Mouse (Mus musculus): ENCODE measurements around the gene Nfx1. TPM values are rescaled to one million over a fixed set of nuclear protein-coding genes. Genes with fewer than 3 reads are reported as not detected.

Nfx1 gene
- total RNA-seq, 2 experiments from 2014 or later, result 41.7 to 45.6 TPM

DNA sequence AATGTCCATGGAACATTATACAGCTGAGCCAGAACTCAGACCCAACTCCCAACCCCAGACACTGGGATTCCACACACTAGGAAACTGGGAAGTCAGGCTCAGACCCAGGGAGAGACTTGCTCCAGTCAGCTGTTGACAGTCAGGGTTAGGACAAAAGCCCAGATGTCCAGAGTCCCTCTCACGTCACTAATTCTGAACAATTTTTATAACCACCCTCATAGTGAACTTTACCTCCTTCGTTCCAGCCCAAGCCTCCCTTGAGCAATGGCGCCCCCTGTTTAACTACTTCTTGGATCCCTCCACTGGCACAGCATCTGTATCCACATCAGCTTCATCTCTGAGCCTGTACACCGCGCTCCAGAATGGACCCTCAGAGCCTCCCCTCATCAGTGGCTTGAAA, 73.3 kb downstream of the Nfx1 start:
- no peak for DNase-seq (ENCODE audit: low spot score in 2 of 2)

GRCm38 (mm10) chr4:41045288-41045687, 74.6 kb downstream of the Nfx1 start:
- DNase-seq (ENCODE audit: low spot score in 2 of 2), result no peak

DNA sequence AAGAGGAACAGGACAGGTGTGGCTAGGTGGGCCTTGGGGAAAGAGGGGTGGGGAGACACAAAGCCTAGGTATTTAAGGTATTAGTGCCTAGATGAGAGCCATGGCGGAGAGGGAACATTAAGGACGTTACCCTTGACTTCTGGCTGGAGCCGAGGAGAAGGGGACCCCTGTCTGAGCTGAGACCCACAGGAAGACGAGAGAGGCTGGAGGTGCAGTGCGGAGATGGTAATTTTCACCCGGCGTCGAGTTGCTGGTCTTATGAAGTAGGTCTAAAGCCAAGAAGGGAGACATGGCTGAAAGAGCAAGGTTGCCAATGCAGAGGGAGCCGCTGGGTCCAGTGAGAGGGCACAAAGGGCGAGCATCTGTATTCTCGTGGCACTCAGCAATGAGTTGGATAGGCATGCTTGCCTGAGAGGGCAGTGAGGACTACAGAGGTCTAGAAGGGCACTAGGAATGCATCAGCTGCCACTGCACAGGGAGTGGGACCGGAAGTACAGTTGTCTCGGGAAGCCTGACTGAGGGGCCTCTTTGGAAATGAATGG, 75.6 kb downstream of the Nfx1 start:
- DNase-seq (ENCODE audit: low spot score in 2 of 2), result no peak

GRCm38 (mm10) chr4:41047524-41048271, 77.0 kb downstream of the Nfx1 start, which contains the start of gene Aqp7:
Gene Aqp7, minus strand, starts transcription at chr4:41048139.
- no peak for DNase-seq (ENCODE audit: low spot score in 2 of 2)

GRCm38 (mm10) chr4:41048926-41049325, 78.2 kb downstream of the Nfx1 start:
- DNase-seq (ENCODE audit: low spot score in 2 of 2), result no peak

- peak; percentile 69 to 89 for DNase-seq (ENCODE audit: low spot score in 2 of 2)
Observed at GRCm38 (mm10) chr4:41050726-41051675, 80.3 kb downstream of the Nfx1 start.

GRCm38 (mm10) chr4:41051781-41052180, 81.1 kb downstream of the Nfx1 start:
- no peak for DNase-seq (ENCODE audit: low spot score in 2 of 2)

- no peak for DNase-seq (ENCODE audit: low spot score in 2 of 2)
Observed at GRCm38 (mm10) chr4:41055111-41055510, 84.4 kb downstream of the Nfx1 start.

GRCm38 (mm10) chr4:41056253-41056652, 85.5 kb downstream of the Nfx1 start:
- DNase-seq (ENCODE audit: low spot score in 2 of 2), result no peak

- DNase-seq (ENCODE audit: low spot score in 2 of 2), result no peak
Observed at GRCm38 (mm10) chr4:41056742-41057332, 86.1 kb downstream of the Nfx1 start.

- no peak for DNase-seq (ENCODE audit: low spot score in 2 of 2)
Observed at GRCm38 (mm10) chr4:41057361-41057760, 86.7 kb downstream of the Nfx1 start.

GRCm38 (mm10) chr4:41063351-41063750, 92.6 kb downstream of the Nfx1 start:
- no peak for DNase-seq (ENCODE audit: low spot score in 2 of 2)

DNA sequence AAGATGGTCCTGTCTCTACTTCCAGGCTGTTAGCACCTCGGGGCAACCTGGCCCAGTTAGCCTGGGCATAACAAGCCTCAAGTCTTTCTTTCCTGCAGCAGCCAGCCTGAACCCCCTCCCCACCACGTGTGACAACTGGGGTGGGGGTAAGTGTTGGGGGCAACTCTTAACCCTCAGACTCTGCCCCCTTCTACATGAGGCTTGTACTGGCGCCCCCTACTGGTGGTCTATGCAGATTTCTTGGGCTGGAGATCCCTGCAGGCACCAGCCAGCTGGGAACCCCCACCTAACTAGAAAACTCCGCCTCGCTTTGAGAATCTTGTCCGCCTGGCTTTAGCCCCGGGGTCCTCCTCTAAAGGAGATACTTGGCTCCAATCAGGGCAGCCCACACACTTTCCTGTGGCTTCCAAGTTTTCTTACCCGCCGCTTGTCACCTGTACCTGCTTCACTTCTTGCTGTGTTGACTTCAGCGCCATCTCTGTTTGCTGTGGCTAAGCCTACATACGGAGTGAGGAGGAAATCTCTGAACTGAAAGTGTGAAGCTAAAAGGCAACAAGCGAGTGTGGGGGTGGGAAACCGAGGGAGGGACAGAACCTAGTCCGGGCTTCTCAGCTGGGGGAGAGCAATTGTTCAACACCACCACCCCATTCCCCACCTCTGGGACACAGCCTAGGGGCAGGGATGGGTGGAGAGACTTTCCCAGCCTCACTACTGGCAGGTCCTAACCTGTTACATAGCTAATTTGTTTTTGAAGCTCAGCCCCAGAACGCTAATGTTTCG, 93.4 kb downstream of the Nfx1 start:
- DNase-seq (ENCODE audit: low spot score in 2 of 2), result no peak

DNA sequence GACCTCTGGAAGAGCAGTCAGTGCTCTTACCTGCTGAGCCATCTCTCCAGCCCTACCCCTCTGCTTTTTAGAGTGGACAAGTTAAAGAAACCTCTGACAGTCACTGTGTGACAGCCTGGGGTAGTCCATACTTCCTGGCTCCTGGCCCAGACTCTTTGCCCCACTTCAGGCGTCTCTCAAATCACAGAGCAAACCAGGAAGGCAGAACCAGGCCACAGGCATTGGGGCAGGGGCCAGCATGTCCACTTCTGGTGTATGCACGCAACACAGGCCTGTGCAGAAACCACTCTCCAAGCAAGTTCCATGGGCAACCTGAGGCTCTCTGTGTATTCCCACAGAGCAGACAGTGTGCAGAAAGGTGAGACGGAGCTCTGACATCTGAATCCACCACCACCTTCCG, 94.5 kb downstream of the Nfx1 start:
- no peak for DNase-seq (ENCODE audit: low spot score in 2 of 2)

- DNase-seq (ENCODE audit: low spot score in 2 of 2), result no peak
Observed at GRCm38 (mm10) chr4:41071500-41072429, 101.1 kb downstream of the Nfx1 start.

GRCm38 (mm10) chr4:41073008-41073817, 102.5 kb downstream of the Nfx1 start:
- DNase-seq (ENCODE audit: low spot score in 2 of 2), result no peak

GRCm38 (mm10) chr4:41074461-41074860, 103.8 kb downstream of the Nfx1 start:
- DNase-seq (ENCODE audit: low spot score in 2 of 2), result no peak

Measured in gastrocnemius, postnatal 4 days (tissue).